Mouse (Mus musculus): ENCODE data around the gene Rnf151. TPM values are rescaled to one million over a fixed set of nuclear protein-coding genes. Genes with fewer than 3 reads are reported as not detected.
"Not testable (repeated sequence)": the region's sequence is repeated elsewhere in the genome, so short reads cannot be mapped to it uniquely, and the experiment has no call there.

Gene Rnf151
- total RNA-seq, 2 experiments from 2014 or later, result not detected

- ATAC-seq (ENCODE audit: poor library complexity, severe bottlenecking), result no peak
Measured at GRCm38 (mm10) chr17:24670246-24670844, 47.5 kb downstream of the Rnf151 start.

GRCm38 (mm10) chr17:24669545-24670245 lies 48.2 kb downstream of the Rnf151 start, which contains the start of gene Zfp598:
Gene Zfp598, plus strand, starts transcription at chr17:24669687.
- peak; percentile 97 for ATAC-seq (ENCODE audit: poor library complexity, severe bottlenecking)

DNA sequence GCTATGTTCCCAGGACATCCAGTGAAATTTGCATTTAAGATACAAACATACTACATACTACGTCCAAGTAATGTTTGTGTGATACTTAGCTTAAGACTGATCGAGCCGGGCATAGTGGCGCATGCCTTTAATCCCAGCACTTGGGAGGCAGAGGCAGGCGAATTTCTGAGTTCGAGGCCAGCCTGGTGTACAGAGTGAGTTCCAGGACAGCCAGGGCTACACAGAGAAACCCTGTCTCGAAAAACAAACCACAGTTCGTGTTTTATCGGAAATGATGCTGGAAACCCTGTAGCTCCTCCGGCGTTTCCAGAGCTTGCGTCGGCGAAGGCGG lies 48.7 kb downstream of the Rnf151 start:
- ATAC-seq (ENCODE audit: poor library complexity, severe bottlenecking), result not testable (repeated sequence)

DNA sequence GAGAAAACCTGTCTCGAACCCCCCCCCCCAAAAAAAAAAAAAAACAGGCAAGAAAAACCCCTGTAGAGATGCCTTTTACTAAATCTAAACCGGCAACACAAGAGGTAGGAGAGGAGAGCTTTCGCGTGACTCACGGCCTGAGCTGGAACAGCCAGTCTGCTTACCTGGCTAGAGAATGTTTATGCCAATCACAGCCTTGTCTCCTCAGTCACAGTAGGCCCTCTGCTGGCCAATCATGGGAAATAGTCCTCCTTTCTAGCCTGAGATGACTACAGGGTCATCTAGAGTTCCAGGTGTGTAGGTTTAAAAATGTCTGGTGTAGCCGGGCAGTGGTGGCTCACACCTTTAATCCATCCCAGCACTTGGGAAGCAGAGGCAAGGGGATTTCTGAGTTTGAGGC lies 50.4 kb downstream of the Rnf151 start:
- peak; percentile 45 for ATAC-seq (ENCODE audit: poor library complexity, severe bottlenecking)

DNA sequence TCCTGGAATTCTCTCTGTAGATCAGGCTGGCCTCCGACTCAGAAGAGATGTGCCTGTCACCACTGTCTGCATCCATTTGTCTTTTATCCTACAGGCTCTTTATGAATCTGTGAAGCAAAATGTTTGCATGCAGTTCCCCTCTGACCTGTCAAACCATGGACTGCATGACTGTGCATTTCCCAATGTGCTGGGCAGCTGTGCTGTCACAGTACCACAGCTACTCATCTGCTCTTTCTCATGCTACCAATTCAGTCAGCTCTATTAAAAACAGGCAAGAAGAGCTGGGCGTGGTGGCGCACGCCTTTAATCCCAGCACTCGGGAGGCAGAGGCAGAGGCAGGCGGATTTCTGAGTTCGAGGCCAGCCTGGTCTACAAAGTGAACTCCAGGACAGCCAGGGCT lies 50.9 kb downstream of the Rnf151 start:
- ATAC-seq (ENCODE audit: poor library complexity, severe bottlenecking), result not testable (repeated sequence)

Other genes starting within 250 kb of the Rnf151 start
Only the 30 nearest of the 33 such genes appear.
- gene Mlst8, start 239.0 kb downstream of the Rnf151 start, total RNA-seq (2015), result 12.5 and 14.6 TPM in 2 replicates
- 42.3 and 43.2 TPM in 2 replicates for gene Mlst8, start 239.0 kb downstream of the Rnf151 start, total RNA-seq (2017)
- gene Caskin1, start 229.5 kb downstream of the Rnf151 start, total RNA-seq (2015), result not detected in 2 replicates
- gene Caskin1, start 229.5 kb downstream of the Rnf151 start, total RNA-seq (2017), result not detected in 2 replicates
- gene Traf7, start 190.1 kb downstream of the Rnf151 start, total RNA-seq (2015), result 46.4 and 48.1 TPM in 2 replicates
- 81.3 and 82.8 TPM in 2 replicates for gene Traf7, start 190.1 kb downstream of the Rnf151 start, total RNA-seq (2017)
- gene Rab26, start 183.9 kb downstream of the Rnf151 start, total RNA-seq (2015), result 0.42 and 0.57 TPM in 2 replicates
- 0.95 and 1.1 TPM in 2 replicates for gene Rab26, start 183.9 kb downstream of the Rnf151 start, total RNA-seq (2017)
- gene Pkd1, start 168.2 kb downstream of the Rnf151 start, total RNA-seq (2015), result 7.8 and 10.8 TPM in 2 replicates
- 13.1 and 19.9 TPM in 2 replicates for gene Pkd1, start 168.2 kb downstream of the Rnf151 start, total RNA-seq (2017)
- gene Tsc2, start 85.4 kb downstream of the Rnf151 start, total RNA-seq (2015), result 60.9 and 78.2 TPM in 2 replicates
- 25.5 and 32.4 TPM in 2 replicates for gene Tsc2, start 85.4 kb downstream of the Rnf151 start, total RNA-seq (2017)
- gene Nthl1, start 85.4 kb downstream of the Rnf151 start, total RNA-seq (2015), result 0.50 and 2.1 TPM in 2 replicates
- gene Nthl1, start 85.4 kb downstream of the Rnf151 start, total RNA-seq (2017), result 3.4 and 4.7 TPM in 2 replicates
- gene Slc9a3r2, start 67.7 kb downstream of the Rnf151 start, total RNA-seq (2015), result 0.30 and 1.4 TPM in 2 replicates
- gene Slc9a3r2, start 67.7 kb downstream of the Rnf151 start, total RNA-seq (2017), result 1.1 and 1.5 TPM in 2 replicates
- gene Npw, start 59.6 kb downstream of the Rnf151 start, total RNA-seq (2015), result not detected in 2 replicates
- not detected in 2 replicates for gene Npw, start 59.6 kb downstream of the Rnf151 start, total RNA-seq (2017)
- 18.1 and 19.2 TPM in 2 replicates for gene Zfp598, start 48.4 kb downstream of the Rnf151 start, total RNA-seq (2015)
- 12.7 and 17.8 TPM in 2 replicates for gene Zfp598, start 48.4 kb downstream of the Rnf151 start, total RNA-seq (2017)
- not detected in 2 replicates for gene Syngr3, start 28.1 kb downstream of the Rnf151 start, total RNA-seq (2015)
- not detected in 2 replicates for gene Syngr3, start 28.1 kb downstream of the Rnf151 start, total RNA-seq (2017)
- gene Gfer, start 21.9 kb downstream of the Rnf151 start, total RNA-seq (2015), result 18.1 and 21.8 TPM in 2 replicates
- 31.6 and 36.2 TPM in 2 replicates for gene Gfer, start 21.9 kb downstream of the Rnf151 start, total RNA-seq (2017)
- 1.5 and 1.7 TPM in 2 replicates for gene Noxo1, start 21.8 kb downstream of the Rnf151 start, total RNA-seq (2015)
- gene Noxo1, start 21.8 kb downstream of the Rnf151 start, total RNA-seq (2017), result 0.62 and 1.9 TPM in 2 replicates
- 9.1 and 10.3 TPM in 2 replicates for gene Tbl3, start 10.4 kb downstream of the Rnf151 start, total RNA-seq (2015)
- 15.6 and 21.3 TPM in 2 replicates for gene Tbl3, start 10.4 kb downstream of the Rnf151 start, total RNA-seq (2017)
- 2,172 and 2,303 TPM in 2 replicates for gene Rps2, start 53 bp upstream of the Rnf151 start, total RNA-seq (2015)
- 591 and 664 TPM in 2 replicates for gene Rps2, start 53 bp upstream of the Rnf151 start, total RNA-seq (2017)
- 186 and 217 TPM in 2 replicates for gene Ndufb10, start 6.4 kb upstream of the Rnf151 start, total RNA-seq (2015)
- 251 and 266 TPM in 2 replicates for gene Ndufb10, start 6.4 kb upstream of the Rnf151 start, total RNA-seq (2017)
- gene Rpl3l, start 9.8 kb upstream of the Rnf151 start, total RNA-seq (2015), result 0.45 and 0.52 TPM in 2 replicates
- 0.15 and 1.5 TPM in 2 replicates for gene Rpl3l, start 9.8 kb upstream of the Rnf151 start, total RNA-seq (2017)
- 1,003 and 1,039 TPM in 2 replicates for gene Msrb1, start 18.6 kb upstream of the Rnf151 start, total RNA-seq (2015)
- gene Msrb1, start 18.6 kb upstream of the Rnf151 start, total RNA-seq (2017), result 540 and 544 TPM in 2 replicates
- not detected in 2 replicates for gene Hs3st6, start 34.9 kb upstream of the Rnf151 start, total RNA-seq (2015)
- gene Hs3st6, start 34.9 kb upstream of the Rnf151 start, total RNA-seq (2017), result not detected in 2 replicates
- gene Meiob, start 86.2 kb upstream of the Rnf151 start, total RNA-seq (2015), result not detected in 2 replicates
- 0.33 TPM in 1 of 2 replicates, not detected in the other for gene Meiob, start 86.2 kb upstream of the Rnf151 start, total RNA-seq (2017)
- gene Hagh, start 122.1 kb upstream of the Rnf151 start, total RNA-seq (2015), result 29.5 and 46.1 TPM in 2 replicates
- 22.8 and 25.0 TPM in 2 replicates for gene Hagh, start 122.1 kb upstream of the Rnf151 start, total RNA-seq (2017)
- gene Fahd1, start 132.3 kb upstream of the Rnf151 start, total RNA-seq (2015), result 3.7 and 4.0 TPM in 2 replicates
- 8.4 and 13.0 TPM in 2 replicates for gene Fahd1, start 132.3 kb upstream of the Rnf151 start, total RNA-seq (2017)
- gene Igfals, start 147.9 kb upstream of the Rnf151 start, total RNA-seq (2015), result not detected in 2 replicates
- not detected in 2 replicates for gene Igfals, start 147.9 kb upstream of the Rnf151 start, total RNA-seq (2017)
- 74.4 and 76.3 TPM in 2 replicates for gene Nubp2, start 168.3 kb upstream of the Rnf151 start, total RNA-seq (2015)
- gene Nubp2, start 168.3 kb upstream of the Rnf151 start, total RNA-seq (2017), result 39.8 and 43.2 TPM in 2 replicates
- gene Spsb3, start 168.6 kb upstream of the Rnf151 start, total RNA-seq (2015), result 17.1 and 19.8 TPM in 2 replicates
- gene Spsb3, start 168.6 kb upstream of the Rnf151 start, total RNA-seq (2017), result 11.1 and 11.9 TPM in 2 replicates
- gene Eme2, start 177.0 kb upstream of the Rnf151 start, total RNA-seq (2015), result 2.2 and 5.8 TPM in 2 replicates
- gene Eme2, start 177.0 kb upstream of the Rnf151 start, total RNA-seq (2017), result 13.5 and 17.4 TPM in 2 replicates
- 30.0 and 30.1 TPM in 2 replicates for gene Mrps34, start 177.1 kb upstream of the Rnf151 start, total RNA-seq (2015)
- gene Mrps34, start 177.1 kb upstream of the Rnf151 start, total RNA-seq (2017), result 12.9 and 18.9 TPM in 2 replicates
- gene Nme3, start 178.4 kb upstream of the Rnf151 start, total RNA-seq (2015), result 27.2 and 28.2 TPM in 2 replicates
- 40.9 and 45.5 TPM in 2 replicates for gene Nme3, start 178.4 kb upstream of the Rnf151 start, total RNA-seq (2017)
- gene Mapk8ip3, start 218.9 kb upstream of the Rnf151 start, total RNA-seq (2015), result 17.3 and 17.6 TPM in 2 replicates
- 20.1 and 36.1 TPM in 2 replicates for gene Mapk8ip3, start 218.9 kb upstream of the Rnf151 start, total RNA-seq (2017)
- gene Jpt2, start 242.6 kb upstream of the Rnf151 start, total RNA-seq (2015), result 60.9 and 63.8 TPM in 2 replicates
- 54.0 and 55.0 TPM in 2 replicates for gene Jpt2, start 242.6 kb upstream of the Rnf151 start, total RNA-seq (2017)